Mouse (Mus musculus) liver, embryonic 15.5 days (tissue): ENCODE measurements around the gene Vps37c. TPM values are rescaled to one million over a fixed set of nuclear protein-coding genes. Genes with fewer than 3 reads are reported as not detected.

Source experiments
- ATAC-seq: fragments of 200-750 bp; cut with Nextera tagmentation; 2 replicates; pipeline ENCODE4 v1.8.0; 2017; ENCODE audit warnings: moderate number of reproducible peaks, mild to moderate bottlenecking, moderate library complexity; ENCODE audit not compliant: insufficient read depth
- H3K27ac ChIP-seq: fragments of 300-500 bp; sonication (generic); replicated peaks from 2 replicates; pipeline ENCODE4 v1.5.1; 2015; ENCODE audit warnings: mild to moderate bottlenecking, inconsistent platforms
- H3K27me3 ChIP-seq: fragments of 300-500 bp; sonication (generic); 2 replicates; pipeline ENCODE4 v1.6.1; 2015; ENCODE audit warnings: mild to moderate bottlenecking, inconsistent platforms
- H3K36me3 ChIP-seq: fragments of 300-500 bp; sonication (generic); replicated peaks from 2 replicates; pipeline ENCODE4 v1.6.1; 2015; ENCODE audit warnings: moderate library complexity, mild to moderate bottlenecking, inconsistent platforms
- H3K4me1 ChIP-seq: fragments of 300-500 bp; sonication (generic); replicated peaks from 2 replicates; pipeline ENCODE4 v1.6.1; 2015; ENCODE audit warnings: inconsistent platforms
- H3K4me2 ChIP-seq: fragments of 300-500 bp; sonication (generic); 2 replicates; pipeline ENCODE4 v1.6.1; 2015; ENCODE audit warnings: moderate library complexity, mild to moderate bottlenecking, inconsistent platforms
- H3K4me3 ChIP-seq: fragments of 300-500 bp; sonication (generic); replicated peaks from 2 replicates; pipeline ENCODE4 v1.5.1; 2015; ENCODE audit warnings: mild to moderate bottlenecking, inconsistent platforms
- H3K9ac ChIP-seq: fragments of 300-500 bp; sonication (generic); 2 replicates; pipeline ENCODE4 v1.6.1; 2015; ENCODE audit warnings: moderate library complexity, mild to moderate bottlenecking, inconsistent platforms
- H3K9me3 ChIP-seq: fragments of 300-500 bp; sonication (generic); replicated peaks from 2 replicates; pipeline ENCODE4 v1.6.1; 2016; ENCODE audit warnings: inconsistent platforms
- WGBS: fragments of 180-500 bp; shearing (Covaris S2); methylation state at CpG from one replicate; pipeline ENCODE4 v1.1.7; 2015; ENCODE audit warnings: mixed read lengths; ENCODE audit not compliant: insufficient replicate concordance; 5-methylcytosine and 5-hydroxymethylcytosine counted together
- polyA plus RNA-seq: library from polyadenylated mRNA; unstranded; fragments of >200 nt; fragmentation: Nextera tagmentation; extraction: Ambion mirVana; gene quantifications from 2 replicates; pipeline ENCODE4 v1.2.1, GENCODE M21; 2015

Gene Vps37c
- polyA plus RNA-seq, 1 experiment from 2014 or later: 11.4 TPM

- peaks cover 8% of the 10 kb centered on the region; the same call in 1 of the 2 replicates for H3K36me3 ChIP-seq
- 62% methylated on average over 6 of the region's 6 CpGs for WGBS
- peaks cover 83% of the 10 kb centered on the region for H3K4me1 ChIP-seq
- H3K9ac ChIP-seq: no peak overlapping the region
- no peaks in the 10 kb centered on the region for H3K9me3 ChIP-seq
- H3K27ac ChIP-seq: 0 out of 2 replicates have a peak overlapping the region, but pooled peaks have one; percentile 6
- no peak overlapping the region for H3K4me3 ChIP-seq
- H3K27me3 ChIP-seq: no peaks in the 10 kb centered on the region
- H3K4me2 ChIP-seq: no peak overlapping the region
- no peak for ATAC-seq
Observed at GRCm38 (mm10) chr19:10701013-10701726, 12.6 kb downstream of the Vps37c start.

- no peaks in the 10 kb centered on the region for H3K9me3 ChIP-seq
- H3K4me2 ChIP-seq: no peak overlapping the region
- no peak for ATAC-seq
- no peaks in the 10 kb centered on the region for H3K27me3 ChIP-seq
- H3K4me3 ChIP-seq: no peak overlapping the region
- no peak overlapping the region for H3K9ac ChIP-seq
- 63% methylated on average over 8 of the region's 8 CpGs for WGBS
- H3K36me3 ChIP-seq: peaks cover 18% of the 10 kb centered on the region
- no peak overlapping the region for H3K27ac ChIP-seq
- H3K4me1 ChIP-seq: peaks cover 81% of the 10 kb centered on the region
Observed at GRCm38 (mm10) chr19:10702125-10702524, 13.6 kb downstream of the Vps37c start.

- 67% methylated on average over 8 of the region's 8 CpGs for WGBS
- H3K4me2 ChIP-seq: no peak overlapping the region
- no peak overlapping the region for H3K9ac ChIP-seq
- no peaks in the 10 kb centered on the region for H3K27me3 ChIP-seq
- H3K4me3 ChIP-seq: no peak overlapping the region
- H3K9me3 ChIP-seq: no peaks in the 10 kb centered on the region
- no peak for ATAC-seq
- no peak overlapping the region for H3K27ac ChIP-seq
- peaks cover 28% of the 10 kb centered on the region for H3K36me3 ChIP-seq
- H3K4me1 ChIP-seq: peaks cover 68% of the 10 kb centered on the region
Observed at GRCm38 (mm10) chr19:10703470-10703869, 14.9 kb downstream of the Vps37c start.

- WGBS: 69% methylated on average over 13 of the region's 13 CpGs
- Histone ChIP-seq H3K4me1 (peaks cover 43% of the 10 kb centered on the region), H3K36me3 (peaks cover 61% of the 10 kb centered on the region), H3K27me3 (no peaks in the 10 kb centered on the region), H3K4me3 (no peak overlapping the region), H3K9ac (no peak overlapping the region), H3K4me2 (no peak overlapping the region), H3K27ac (no peak overlapping the region), H3K9me3 (no peaks in the 10 kb centered on the region)
- no peak for ATAC-seq
Observed at GRCm38 (mm10) chr19:10707087-10707875, 18.7 kb downstream of the Vps37c start.

GRCm38 (mm10) chr19:10707881-10708280, 19.3 kb downstream of the Vps37c start:
- Histone ChIP-seq H3K27ac (no peak overlapping the region), H3K9me3 (no peaks in the 10 kb centered on the region), H3K4me1 (peaks cover 37% of the 10 kb centered on the region), H3K36me3 (peaks cover 67% of the 10 kb centered on the region), H3K9ac (no peak overlapping the region), H3K4me2 (no peak overlapping the region), H3K4me3 (no peak overlapping the region), H3K27me3 (no peaks in the 10 kb centered on the region)
- 80% methylated on average over 1 of the region's 1 CpGs for WGBS
- no peak for ATAC-seq

GRCm38 (mm10) chr19:10708900-10709299, 20.4 kb downstream of the Vps37c start:
- H3K4me2 ChIP-seq: no peak overlapping the region
- 68% methylated on average over 6 of the region's 6 CpGs for WGBS
- H3K4me1 ChIP-seq: peaks cover 27% of the 10 kb centered on the region
- H3K9ac ChIP-seq: no peak overlapping the region
- H3K27ac ChIP-seq: no peak overlapping the region
- peaks cover 77% of the 10 kb centered on the region for H3K36me3 ChIP-seq
- no peaks in the 10 kb centered on the region for H3K27me3 ChIP-seq
- no peak overlapping the region for H3K4me3 ChIP-seq
- no peak; the same call in 1 of the 2 replicates for ATAC-seq
- H3K9me3 ChIP-seq: no peaks in the 10 kb centered on the region

- H3K9me3 ChIP-seq: no peaks in the 10 kb centered on the region
- peaks cover 21% of the 10 kb centered on the region for H3K4me1 ChIP-seq
- H3K4me3 ChIP-seq: no peak overlapping the region
- no peak overlapping the region for H3K9ac ChIP-seq
- peaks cover 83% of the 10 kb centered on the region for H3K36me3 ChIP-seq
- H3K4me2 ChIP-seq: no peak overlapping the region
- 20% methylated on average over 8 of the region's 8 CpGs for WGBS
- no peaks in the 10 kb centered on the region for H3K27me3 ChIP-seq
- H3K27ac ChIP-seq: no peak overlapping the region
- ATAC-seq: peak; percentile 67
Observed at GRCm38 (mm10) chr19:10709360-10710087, 21.0 kb downstream of the Vps37c start.

- no peak overlapping the region for H3K27ac ChIP-seq
- peak; percentile 33; the same call in 1 of the 2 replicates for ATAC-seq
- H3K36me3 ChIP-seq: peaks cover 82% of the 10 kb centered on the region
- no peaks in the 10 kb centered on the region for H3K9me3 ChIP-seq
- H3K4me2 ChIP-seq: no peak overlapping the region
- H3K4me1 ChIP-seq: peaks cover 17% of the 10 kb centered on the region
- no peak overlapping the region for H3K9ac ChIP-seq
- 77% methylated on average over 9 of the region's 9 CpGs for WGBS
- H3K4me3 ChIP-seq: no peak overlapping the region
- H3K27me3 ChIP-seq: no peaks in the 10 kb centered on the region
Observed at GRCm38 (mm10) chr19:10710088-10710511, 21.6 kb downstream of the Vps37c start.

- H3K4me2 ChIP-seq: no peak overlapping the region
- H3K4me1 ChIP-seq: peaks cover 16% of the 10 kb centered on the region
- no peak overlapping the region for H3K27ac ChIP-seq
- no peaks in the 10 kb centered on the region for H3K9me3 ChIP-seq
- ATAC-seq: no peak
- H3K9ac ChIP-seq: no peak overlapping the region
- H3K4me3 ChIP-seq: no peak overlapping the region
- WGBS: 79% methylated on average over 4 of the region's 4 CpGs
- H3K36me3 ChIP-seq: peaks cover 81% of the 10 kb centered on the region
- H3K27me3 ChIP-seq: no peaks in the 10 kb centered on the region
Observed at GRCm38 (mm10) chr19:10710751-10711150, 22.2 kb downstream of the Vps37c start.

- H3K4me1 ChIP-seq: peaks cover 13% of the 10 kb centered on the region
- WGBS: 83% methylated on average over 7 of the region's 7 CpGs
- H3K9me3 ChIP-seq: no peaks in the 10 kb centered on the region
- H3K27ac ChIP-seq: no peak overlapping the region
- H3K9ac ChIP-seq: no peak overlapping the region
- H3K27me3 ChIP-seq: no peaks in the 10 kb centered on the region
- no peak for ATAC-seq
- no peak overlapping the region for H3K4me2 ChIP-seq
- H3K36me3 ChIP-seq: peaks cover 67% of the 10 kb centered on the region
- H3K4me3 ChIP-seq: no peak overlapping the region
Observed at GRCm38 (mm10) chr19:10712194-10712593, 23.7 kb downstream of the Vps37c start.

GRCm38 (mm10) chr19:10712646-10713045, 24.1 kb downstream of the Vps37c start:
- no peaks in the 10 kb centered on the region for H3K9me3 ChIP-seq
- no peak overlapping the region for H3K4me3 ChIP-seq
- H3K27me3 ChIP-seq: no peaks in the 10 kb centered on the region
- H3K9ac ChIP-seq: no peak overlapping the region
- no peak overlapping the region for H3K4me2 ChIP-seq
- no peak for ATAC-seq
- peaks cover 13% of the 10 kb centered on the region for H3K4me1 ChIP-seq
- peaks cover 63% of the 10 kb centered on the region for H3K36me3 ChIP-seq
- H3K27ac ChIP-seq: no peak overlapping the region
- 85% methylated on average over 12 of the region's 12 CpGs for WGBS
